Mouse (Mus musculus) MEL (cell line): ENCODE data around the gene Htatip2. TPM values are rescaled to one million over a fixed set of nuclear protein-coding genes. Genes with fewer than 3 reads are reported as not detected.

Experiments used
- DNase-seq: peaks from one replicate; pipeline ENCODE4 v3.0.0; 2011; ENCODE audit warnings: low read depth, low spot score
- H3K27ac ChIP-seq: 2 replicates; pipeline ENCODE4 v1.5.1; 2012; ENCODE audit warnings: low read depth, mild to moderate bottlenecking, control low read depth, low read length, moderate library complexity; ENCODE audit not compliant: control insufficient read depth
- H3K27me3 ChIP-seq, 2 experiments: fragments of 150-350 bp in 1 of 2; sonication (generic) in 1 of 2; 2 replicates each; pipeline ENCODE4 v1.6.1; 2012; ENCODE audit warnings: low read length in 2 of 2, mild to moderate bottlenecking in 2 of 2, improper control_type of control experiment in 1 of 2, moderate library complexity in 1 of 2; ENCODE audit not compliant: insufficient read depth in 2 of 2, control insufficient read depth in 1 of 2
- H3K36me3 ChIP-seq, 2 experiments: 2 replicates each; pipeline ENCODE4 v1.6.1; 2012 to 2014; ENCODE audit warnings: low read length in 2 of 2, improper control_type of control experiment in 1 of 2, inconsistent platforms in 1 of 2, mild to moderate bottlenecking in 1 of 2; ENCODE audit not compliant: insufficient read depth in 2 of 2, control insufficient read depth in 1 of 2
- H3K4me1 ChIP-seq, 2 experiments: fragments of 150-350 bp in 1 of 2; sonication (generic) in 1 of 2; 2 replicates each; pipeline ENCODE4 v1.6.1; 2012; ENCODE audit warnings: low read length in 2 of 2, improper control_type of control experiment in 1 of 2, mild to moderate bottlenecking in 1 of 2; ENCODE audit not compliant: insufficient read depth in 2 of 2, control insufficient read depth in 1 of 2
- H3K4me3 ChIP-seq, 2 experiments: fragments of 150-350 bp in 1 of 2; sonication (generic) in 1 of 2; 2 replicates each; pipeline ENCODE4 v1.5.1; 2012; ENCODE audit warnings: low read depth in 2 of 2, low read length in 2 of 2, mild to moderate bottlenecking in 2 of 2, moderate library complexity in 2 of 2, control low read depth in 1 of 2, improper control_type of control experiment in 1 of 2; ENCODE audit not compliant: control insufficient read depth in 1 of 2, insufficient read depth in 1 of 2
- H3K79me2 ChIP-seq: 2 replicates; pipeline ENCODE4 v1.6.1; 2012; ENCODE audit warnings: mild to moderate bottlenecking, low read length, moderate library complexity; ENCODE audit not compliant: control insufficient read depth, poor library complexity, insufficient read depth
- H3K9ac ChIP-seq: 2 replicates; pipeline ENCODE4 v1.6.1; 2012; ENCODE audit warnings: low read depth, mild to moderate bottlenecking, control low read depth, low read length, moderate library complexity; ENCODE audit not compliant: control insufficient read depth, poor library complexity, severe bottlenecking
- H3K9me3 ChIP-seq: fragments of 150-350 bp; sonication (generic); replicated peaks from 2 replicates; pipeline ENCODE4 v1.6.1; 2012; ENCODE audit warnings: mild to moderate bottlenecking, low read length, improper control_type of control experiment, moderate library complexity; ENCODE audit not compliant: insufficient read depth
- BHLHE40 ChIP-seq: IDR thresholded peaks from 2 replicates; pipeline ENCODE4 v1.6.1; 2012; ENCODE audit warnings: low read depth, mild to moderate bottlenecking, inconsistent platforms, low read length, improper control_type of control experiment, borderline replicate concordance
- CHD1 ChIP-seq: IDR thresholded peaks from 2 replicates; pipeline ENCODE4 v1.6.1; 2012; ENCODE audit warnings: low read depth, mild to moderate bottlenecking, inconsistent platforms, low read length, improper control_type of control experiment
- CHD2 ChIP-seq: IDR thresholded peaks from 2 replicates; pipeline ENCODE4 v1.6.1; 2011; ENCODE audit warnings: low read length, improper control_type of control experiment
- E2F4 ChIP-seq: IDR thresholded peaks from 2 replicates; pipeline ENCODE4 v1.6.1; 2011; ENCODE audit warnings: low read depth, low read length, improper control_type of control experiment, borderline replicate concordance
- GABPA ChIP-seq: IDR thresholded peaks from 2 replicates; pipeline ENCODE4 v1.6.1; 2012; ENCODE audit warnings: low read depth, mild to moderate bottlenecking, inconsistent platforms, low read length, improper control_type of control experiment, moderate library complexity
- GATA1 ChIP-seq: IDR thresholded peaks from 2 replicates; pipeline ENCODE4 v1.6.1; 2011; ENCODE audit warnings: low read depth, low read length, improper control_type of control experiment
- HCFC1 ChIP-seq: IDR thresholded peaks from 2 replicates; pipeline ENCODE4 v1.6.1; 2012; ENCODE audit warnings: low read depth, mild to moderate bottlenecking, inconsistent platforms, low read length, improper control_type of control experiment, moderate library complexity
- JUND ChIP-seq: IDR thresholded peaks from 2 replicates; pipeline ENCODE4 v1.6.1; 2011; ENCODE audit warnings: low read depth, mild to moderate bottlenecking, improper control_type of control experiment, low read length
- MAFK ChIP-seq: IDR thresholded peaks from 2 replicates; pipeline ENCODE4 v1.6.1; 2011; ENCODE audit warnings: low read depth, mild to moderate bottlenecking, low read length, improper control_type of control experiment, borderline replicate concordance
- MAX ChIP-seq: IDR thresholded peaks from 2 replicates; pipeline ENCODE4 v1.6.1; 2011; ENCODE audit warnings: low read length, improper control_type of control experiment
- MAZ ChIP-seq: IDR thresholded peaks from 2 replicates; pipeline ENCODE4 v1.6.1; 2012; ENCODE audit warnings: low read depth, mild to moderate bottlenecking, inconsistent platforms, low read length, improper control_type of control experiment
- MEF2A ChIP-seq: IDR thresholded peaks from 2 replicates; pipeline ENCODE4 v1.6.1; 2014; ENCODE audit warnings: low read depth, mild to moderate bottlenecking, inconsistent platforms, low read length, improper control_type of control experiment; ENCODE audit not compliant: poor library complexity, insufficient replicate concordance, severe bottlenecking; ENCODE audit errors: extremely low read depth
- MYB ChIP-seq: IDR thresholded peaks from 2 replicates; pipeline ENCODE4 v1.6.1; 2011; ENCODE audit warnings: mild to moderate bottlenecking, low read depth, low read length, improper control_type of control experiment
- MYC ChIP-seq: IDR thresholded peaks from 2 replicates; pipeline ENCODE4 v1.6.1; 2011; ENCODE audit warnings: low read depth, mild to moderate bottlenecking, low read length, improper control_type of control experiment, moderate library complexity
- NELFE ChIP-seq: IDR thresholded peaks from 2 replicates; pipeline ENCODE4 v1.6.1; 2011; ENCODE audit warnings: low read depth, low read length, improper control_type of control experiment
- NRF1 ChIP-seq: IDR thresholded peaks from 2 replicates; pipeline ENCODE4 v1.6.1; 2014; ENCODE audit warnings: low read depth, mild to moderate bottlenecking, inconsistent platforms, low read length, improper control_type of control experiment, moderate library complexity; ENCODE audit not compliant: poor library complexity, insufficient read depth, severe bottlenecking
- POLR2AphosphoS2 ChIP-seq: IDR thresholded peaks from 2 replicates; pipeline ENCODE4 v1.6.1; 2011; ENCODE audit warnings: low read length, improper control_type of control experiment
- POLR2AphosphoS5 ChIP-seq: IDR thresholded peaks from 2 replicates; pipeline ENCODE4 v1.6.1; 2012; ENCODE audit warnings: low read depth, borderline replicate concordance, mild to moderate bottlenecking, inconsistent platforms, low read length, moderate library complexity, mixed read lengths
- RAD21 ChIP-seq: IDR thresholded peaks from 2 replicates; pipeline ENCODE4 v1.6.1; 2011; ENCODE audit warnings: mild to moderate bottlenecking, low read depth, low read length, improper control_type of control experiment
- RCOR1 ChIP-seq: IDR thresholded peaks from 2 replicates; pipeline ENCODE4 v1.6.1; 2012; ENCODE audit warnings: low read depth, mild to moderate bottlenecking, inconsistent platforms, low read length, improper control_type of control experiment
- TAL1 ChIP-seq: IDR thresholded peaks from 2 replicates; pipeline ENCODE4 v1.6.1; 2012; ENCODE audit warnings: mild to moderate bottlenecking, inconsistent platforms, low read length, moderate library complexity, mixed read lengths
- TBP ChIP-seq: IDR thresholded peaks from 2 replicates; pipeline ENCODE4 v1.8.0; 2011; ENCODE audit warnings: low read depth, low read length, improper control_type of control experiment
- TCF12 ChIP-seq: IDR thresholded peaks from 2 replicates; pipeline ENCODE4 v1.6.1; 2014; ENCODE audit warnings: low read depth, mild to moderate bottlenecking, inconsistent platforms, low read length, improper control_type of control experiment, moderate library complexity
- UBTF ChIP-seq: IDR thresholded peaks from 2 replicates; pipeline ENCODE4 v1.6.1; 2012; ENCODE audit warnings: low read depth, mild to moderate bottlenecking, inconsistent platforms, low read length, improper control_type of control experiment, moderate library complexity, borderline replicate concordance; ENCODE audit not compliant: insufficient read depth
- USF1 ChIP-seq: IDR thresholded peaks from 2 replicates; pipeline ENCODE4 v1.6.1; 2014; ENCODE audit warnings: low read depth, mild to moderate bottlenecking, inconsistent platforms, low read length, improper control_type of control experiment, moderate library complexity
- USF2 ChIP-seq, 2 experiments: IDR thresholded peaks; 2 replicates each; pipeline ENCODE4 v1.6.1; 2011 to 2012; ENCODE audit warnings: improper control_type of control experiment in 2 of 2, low read length in 2 of 2, borderline replicate concordance in 1 of 2, inconsistent platforms in 1 of 2, low read depth in 1 of 2, mild to moderate bottlenecking in 1 of 2; ENCODE audit not compliant: insufficient read depth in 1 of 2
- ZKSCAN1 ChIP-seq: IDR thresholded peaks from 2 replicates; pipeline ENCODE4 v1.6.1; 2012; ENCODE audit warnings: low read depth, mild to moderate bottlenecking, inconsistent platforms, low read length, improper control_type of control experiment, moderate library complexity
- ZMIZ1 ChIP-seq: IDR thresholded peaks from 2 replicates; pipeline ENCODE4 v1.6.1; 2012; ENCODE audit warnings: low read depth, mild to moderate bottlenecking, inconsistent platforms, low read length, improper control_type of control experiment, moderate library complexity
- polyA plus RNA-seq, 2 experiments: library from polyadenylated mRNA; stranded (reverse) in 1 of 2; unstranded in 1 of 2; fragments of >175 nt in 1 of 2; fragments of >200 nt in 1 of 2; gene quantifications; 2 replicates each; pipeline versions ENCODE4 v1.2.1 to v1.2.4; 2012; ENCODE audit warnings: low replicate concordance in 2 of 2, low read depth in 1 of 2; ENCODE audit not compliant: insufficient read length in 2 of 2, insufficient read depth in 1 of 2, missing spikeins in 1 of 2
- total RNA-seq: library from RNA; depleted of rRNA; stranded (reverse); fragments of 300-350 nt; gene quantifications from 2 replicates; pipeline ENCODE4 v1.2.3, GENCODE M21; 2012

Gene Htatip2
- total and polyA plus RNA-seq, 3 experiments, result 22.5 to 37.8 TPM; not detected in 1

DNA sequence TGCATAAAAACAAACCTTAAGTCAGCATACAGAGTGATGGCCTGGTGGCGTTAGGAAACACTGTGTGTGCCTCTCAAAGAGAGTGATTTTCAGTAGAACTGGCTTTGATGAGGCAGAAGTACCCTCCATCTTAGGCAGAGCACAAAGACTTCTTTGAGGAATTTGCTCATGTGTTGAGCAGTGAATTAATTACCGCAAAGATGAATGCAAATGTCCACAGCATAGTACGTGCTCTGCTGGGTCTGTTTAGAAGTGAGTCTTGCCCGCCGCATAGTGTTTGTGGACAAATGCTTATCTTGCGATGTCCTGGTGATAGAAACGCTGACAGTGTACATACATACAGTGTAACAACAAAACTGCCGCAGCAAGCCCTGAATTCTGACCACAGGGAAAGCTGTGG lies 19.5 kb upstream of the Htatip2 start:
- Histone ChIP-seq H3K4me1 (no peaks in the 10 kb centered on the region), H3K4me3 (no peak overlapping the region), H3K27ac (no peak overlapping the region), H3K27me3 (peaks cover 0 to 6% of the 10 kb centered on the region in 2 experiments; a peak in 2 of 4 replicates), H3K79me2 (no peaks in the 10 kb centered on the region), H3K9me3 (no peaks in the 10 kb centered on the region), H3K9ac (no peak overlapping the region), H3K36me3 (no peaks in the 10 kb centered on the region)
- TF ChIP-seq CHD1, result no peak
- TF ChIP-seq POLR2AphosphoS5, result no peak
- TF ChIP-seq NELFE, result no peak
- TF ChIP-seq TCF12, result no peak
- no peak for TF ChIP-seq USF2 (IDR thresholded peaks at IDR 0.05; ENCODE audit: borderline replicate concordance in 1 of 2, insufficient read depth in 1 of 2, low read depth in 1 of 2, low read length in 2 of 2)
- TF ChIP-seq USF1, result no peak
- TF ChIP-seq ZKSCAN1, result no peak
- TF ChIP-seq ZMIZ1, result no peak
- TF ChIP-seq BHLHE40, result no peak
- no peak for TF ChIP-seq TBP
- TF ChIP-seq MYC, result no peak
- TF ChIP-seq GATA1, result no peak
- TF ChIP-seq JUND, result no peak
- TF ChIP-seq RAD21, result no peak
- TF ChIP-seq MYB, result no peak
- DNase-seq, result no peak

DNA sequence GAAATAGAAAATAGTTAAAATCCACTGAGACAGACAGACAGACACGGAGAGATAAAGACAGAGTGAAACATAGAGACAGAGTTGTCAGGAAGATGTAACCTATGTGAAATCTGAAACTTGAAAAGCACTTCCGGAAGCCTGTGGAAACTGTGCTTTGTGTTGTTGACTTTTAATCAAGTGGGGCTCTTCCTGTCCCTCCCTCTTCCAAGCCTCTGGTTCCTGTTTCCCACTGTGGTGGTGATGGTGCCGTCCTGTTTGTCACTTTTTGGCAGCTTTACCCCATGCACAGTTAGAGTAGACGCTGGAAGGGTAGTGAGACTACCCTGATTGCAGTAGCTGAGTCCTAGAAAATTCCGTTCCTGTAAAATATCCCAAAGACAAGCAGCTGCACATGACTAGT lies 17.4 kb upstream of the Htatip2 start:
- Histone ChIP-seq H3K4me3 (no peak overlapping the region), H3K9me3 (no peaks in the 10 kb centered on the region), H3K9ac (no peak overlapping the region), H3K36me3 (no peaks in the 10 kb centered on the region), H3K27me3 (peaks cover 0 to 4% of the 10 kb centered on the region in 2 experiments; a peak in 3 of 4 replicates), H3K27ac (no peak overlapping the region), H3K4me1 (no peaks in the 10 kb centered on the region), H3K79me2 (no peaks in the 10 kb centered on the region)
- no peak for TF ChIP-seq MAFK
- TF ChIP-seq NELFE, result no peak
- TF ChIP-seq MAZ, result no peak
- no peak for TF ChIP-seq TBP
- TF ChIP-seq RCOR1, result no peak
- no peak for TF ChIP-seq HCFC1
- TF ChIP-seq MAX, result no peak
- TF ChIP-seq CHD2, result no peak
- TF ChIP-seq TAL1, result no peak
- no peak for TF ChIP-seq MEF2A
- no peak for TF ChIP-seq POLR2AphosphoS2
- TF ChIP-seq GATA1, result no peak
- no peak for TF ChIP-seq POLR2AphosphoS5
- TF ChIP-seq GABPA, result no peak
- no peak for TF ChIP-seq E2F4
- TF ChIP-seq NRF1, result no peak
- TF ChIP-seq TCF12, result no peak
- TF ChIP-seq UBTF, result no peak
- TF ChIP-seq USF1, result no peak
- TF ChIP-seq BHLHE40, result no peak
- DNase-seq, result peak; percentile 20
